Mouse (Mus musculus): Measurements from ENCODE around the gene Abhd12b. TPM values are rescaled to one million over a fixed set of nuclear protein-coding genes. Genes with fewer than 3 reads are reported as not detected.

Abhd12b gene
- polyA plus RNA-seq (2015; fragmentation: Nextera tagmentation; extraction: Ambion mirVana) = not detected in 2 replicates

GRCm38 (mm10) chr12:70153842-70154241, at the start of gene Abhd12b:
Gene Abhd12b, plus strand, starts transcription at chr12:70154142.
- Histone ChIP-seq H3K36me3 (replicated peaks; ENCODE audit: insufficient read depth, low read length) (no peaks in the 10 kb centered on the region), H3K27ac (ENCODE audit: low read depth) (no peak within 1 kb of the TSS), H3K9ac (replicated peaks) (no peak within 1 kb of the TSS), H3K27me3 (ENCODE audit: insufficient read depth, low read length) (no peaks in the 10 kb centered on the region), H3K4me3 (ENCODE audit: low read depth, low read length) (no peak within 1 kb of the TSS), H3K4me2 (ENCODE audit: low read depth, low read length) (no peak within 1 kb of the TSS), H3K4me1 (ENCODE audit: insufficient read depth) (0 out of 2 replicates have a peak, but pooled peaks cover under 1% of the 10 kb centered on the region), H3K9me3 (ENCODE audit: low read length) (no peaks in the 10 kb centered on the region)
- 65% methylated on average over 3 of the region's 3 CpGs for WGBS (ENCODE audit: insufficient replicate concordance)
- ATAC-seq (no peak), DNase-seq (no peak)
- no peak for TF ChIP-seq CTCF (IDR thresholded peaks at IDR 0.05; ENCODE audit: low read depth)
- TF ChIP-seq EP300 (IDR thresholded peaks at IDR 0.05; ENCODE audit: low read depth) = no peak

GRCm38 (mm10) chr12:70104199-70104598, 49.7 kb upstream of the Abhd12b start:
- Histone ChIP-seq H3K4me1 (ENCODE audit: insufficient read depth) (peaks cover 11% of the 10 kb centered on the region), H3K9ac (replicated peaks) (no peak overlapping the region), H3K9me3 (ENCODE audit: low read length) (no peaks in the 10 kb centered on the region), H3K4me2 (ENCODE audit: low read depth, low read length) (no peak overlapping the region), H3K4me3 (ENCODE audit: low read depth, low read length) (no peak overlapping the region), H3K36me3 (replicated peaks; ENCODE audit: insufficient read depth, low read length) (no peaks in the 10 kb centered on the region), H3K27me3 (ENCODE audit: insufficient read depth, low read length) (no peaks in the 10 kb centered on the region), H3K27ac (ENCODE audit: low read depth) (no peak overlapping the region)
- WGBS (ENCODE audit: insufficient replicate concordance) = 46% methylated on average over 4 of the region's 4 CpGs
- ATAC-seq = no peak
- no peak for DNase-seq
- TF ChIP-seq EP300 (IDR thresholded peaks at IDR 0.05; ENCODE audit: low read depth) (no peak), CTCF (IDR thresholded peaks at IDR 0.05; ENCODE audit: low read depth) (no peak)

GRCm38 (mm10) chr12:70104776-70105420, 49.0 kb upstream of the Abhd12b start:
- Histone ChIP-seq H3K36me3 (replicated peaks; ENCODE audit: insufficient read depth, low read length) (no peaks in the 10 kb centered on the region), H3K27me3 (ENCODE audit: insufficient read depth, low read length) (no peaks in the 10 kb centered on the region), H3K9me3 (ENCODE audit: low read length) (no peaks in the 10 kb centered on the region), H3K4me1 (ENCODE audit: insufficient read depth) (peaks cover 11% of the 10 kb centered on the region), H3K4me3 (ENCODE audit: low read depth, low read length) (no peak overlapping the region), H3K27ac (ENCODE audit: low read depth) (no peak overlapping the region), H3K9ac (replicated peaks) (no peak overlapping the region), H3K4me2 (ENCODE audit: low read depth, low read length) (no peak overlapping the region)
- TF ChIP-seq CTCF (IDR thresholded peaks at IDR 0.05; ENCODE audit: low read depth) = no peak
- TF ChIP-seq EP300 (IDR thresholded peaks at IDR 0.05; ENCODE audit: low read depth) = no peak
- no peak for DNase-seq
- WGBS (ENCODE audit: insufficient replicate concordance) = 56% methylated on average over 5 of the region's 5 CpGs
- no peak for ATAC-seq

GRCm38 (mm10) chr12:70105885-70106284, 48.1 kb upstream of the Abhd12b start:
- no peak for ATAC-seq
- no peaks in the 10 kb centered on the region for H3K27me3 ChIP-seq (ENCODE audit: insufficient read depth, low read length)
- TF ChIP-seq EP300 (IDR thresholded peaks at IDR 0.05; ENCODE audit: low read depth) (no peak), CTCF (IDR thresholded peaks at IDR 0.05; ENCODE audit: low read depth) (no peak)
- no peak overlapping the region for H3K9ac ChIP-seq (replicated peaks)
- peaks cover 17% of the 10 kb centered on the region for H3K4me1 ChIP-seq (ENCODE audit: insufficient read depth)
- H3K4me2 ChIP-seq (ENCODE audit: low read depth, low read length) = no peak overlapping the region
- no peaks in the 10 kb centered on the region for H3K36me3 ChIP-seq (replicated peaks; ENCODE audit: insufficient read depth, low read length)
- WGBS (ENCODE audit: insufficient replicate concordance) = 62% methylated on average over 6 of the region's 6 CpGs
- no peaks in the 10 kb centered on the region for H3K9me3 ChIP-seq (ENCODE audit: low read length)
- no peak for DNase-seq
- H3K4me3 ChIP-seq (ENCODE audit: low read depth, low read length) = no peak overlapping the region
- H3K27ac ChIP-seq (ENCODE audit: low read depth) = no peak overlapping the region

- no peak for DNase-seq
- Histone ChIP-seq H3K27ac (ENCODE audit: low read depth) (no peak overlapping the region), H3K4me2 (ENCODE audit: low read depth, low read length) (no peak overlapping the region)
Observed at GRCm38 (mm10) chr12:70106508-70106907, 47.4 kb upstream of the Abhd12b start.

GRCm38 (mm10) chr12:70108104-70108503, 45.8 kb upstream of the Abhd12b start:
- ATAC-seq (no peak), DNase-seq (no peak)
- Histone ChIP-seq H3K4me1 (ENCODE audit: insufficient read depth) (peaks cover 14% of the 10 kb centered on the region), H3K36me3 (replicated peaks; ENCODE audit: insufficient read depth, low read length) (no peaks in the 10 kb centered on the region), H3K4me2 (ENCODE audit: low read depth, low read length) (0 out of 2 replicates have a peak overlapping the region, but pooled peaks have one; percentile 1), H3K4me3 (ENCODE audit: low read depth, low read length) (no peak overlapping the region), H3K9me3 (ENCODE audit: low read length) (no peaks in the 10 kb centered on the region), H3K27me3 (ENCODE audit: insufficient read depth, low read length) (0 out of 2 replicates have a peak, but pooled peaks cover 4% of the 10 kb centered on the region), H3K9ac (replicated peaks) (no peak overlapping the region), H3K27ac (ENCODE audit: low read depth) (no peak overlapping the region)
- WGBS (ENCODE audit: insufficient replicate concordance) = 75% methylated on average over 2 of the region's 2 CpGs
- TF ChIP-seq CTCF (IDR thresholded peaks at IDR 0.05; ENCODE audit: low read depth) (no peak), EP300 (IDR thresholded peaks at IDR 0.05; ENCODE audit: low read depth) (no peak)

More at GRCm38 (mm10) chr12:70106508-70106907, 47.4 kb upstream of the Abhd12b start:
- no peak for ATAC-seq
- WGBS (ENCODE audit: insufficient replicate concordance) = 70% methylated on average over 9 of the region's 9 CpGs
- H3K4me3 ChIP-seq (ENCODE audit: low read depth, low read length) = no peak overlapping the region
- TF ChIP-seq CTCF (IDR thresholded peaks at IDR 0.05; ENCODE audit: low read depth) (no peak), EP300 (IDR thresholded peaks at IDR 0.05; ENCODE audit: low read depth) (no peak)
- 0 out of 2 replicates have a peak, but pooled peaks cover 3% of the 10 kb centered on the region for H3K27me3 ChIP-seq (ENCODE audit: insufficient read depth, low read length)
- H3K36me3 ChIP-seq (replicated peaks; ENCODE audit: insufficient read depth, low read length) = no peaks in the 10 kb centered on the region
- no peaks in the 10 kb centered on the region for H3K9me3 ChIP-seq (ENCODE audit: low read length)
- H3K4me1 ChIP-seq (ENCODE audit: insufficient read depth) = peaks cover 16% of the 10 kb centered on the region
- no peak overlapping the region for H3K9ac ChIP-seq (replicated peaks)
